Mouse (Mus musculus) heart, embryonic 12.5 days (tissue): ENCODE data around the gene Tex45. TPM values are rescaled to one million over a fixed set of nuclear protein-coding genes. Genes with fewer than 3 reads are reported as not detected.
A peak's percentile ranks its signal among the peaks of the same experiment; 100 is the strongest.

Source experiments
- ATAC-seq: fragments of 200-750 bp; cut with Nextera tagmentation; 2 replicates; pipeline ENCODE4 v1.8.0; 2017; ENCODE audit warnings: moderate TSS enrichment, moderate library complexity; ENCODE audit not compliant: insufficient number of reproducible peaks, low FRiP score
- H3K27ac ChIP-seq: fragments of 300-500 bp; sonication (generic); 2 replicates; pipeline ENCODE4 v1.5.1; 2016; ENCODE audit warnings: mild to moderate bottlenecking, moderate library complexity; ENCODE audit not compliant: poor library complexity, severe bottlenecking
- H3K27me3 ChIP-seq: fragments of 300-500 bp; sonication (generic); replicated peaks from 2 replicates; pipeline ENCODE4 v1.6.1; 2016; ENCODE audit warnings: mild to moderate bottlenecking, moderate library complexity
- H3K36me3 ChIP-seq: fragments of 300-500 bp; sonication (generic); 2 replicates; pipeline ENCODE4 v1.6.1; 2016; ENCODE audit warnings: mild to moderate bottlenecking, moderate library complexity
- H3K4me1 ChIP-seq: fragments of 300-500 bp; sonication (generic); replicated peaks from 2 replicates; pipeline ENCODE4 v1.6.1; 2016; ENCODE audit warnings: mild to moderate bottlenecking
- H3K4me2 ChIP-seq: fragments of 300-500 bp; sonication (generic); 2 replicates; pipeline ENCODE4 v1.6.1; 2016; ENCODE audit warnings: mild to moderate bottlenecking, moderate library complexity
- H3K4me3 ChIP-seq: fragments of 300-500 bp; sonication (generic); 2 replicates; pipeline ENCODE4 v1.5.1; 2016; ENCODE audit warnings: mild to moderate bottlenecking
- H3K9ac ChIP-seq: fragments of 300-500 bp; sonication (generic); 2 replicates; pipeline ENCODE4 v1.6.1; 2016; ENCODE audit warnings: mild to moderate bottlenecking, moderate library complexity
- H3K9me3 ChIP-seq: fragments of 300-500 bp; sonication (generic); replicated peaks from 2 replicates; pipeline ENCODE4 v1.6.1; 2016; ENCODE audit warnings: mild to moderate bottlenecking, moderate library complexity
- WGBS: fragments of 180-500 bp; shearing (Covaris S2); methylation state at CpG from one replicate; pipeline ENCODE4 v1.1.7; 2016; 5-methylcytosine and 5-hydroxymethylcytosine counted together
- polyA plus RNA-seq: library from polyadenylated mRNA; unstranded; fragments of >200 nt; fragmentation: Nextera tagmentation; extraction: Ambion mirVana; gene quantifications from 2 replicates; pipeline ENCODE4 v1.2.1, GENCODE M21; 2016

The Tex45 gene
- polyA plus RNA-seq, 1 experiment from 2014 or later, result not detected

GRCm38 (mm10) chr8:3463248-3463647 lies 7.4 kb upstream of the Tex45 start:
- H3K36me3 ChIP-seq, result peaks cover 13% of the 10 kb centered on the region; the same call in 1 of the 2 replicates
- 72% methylated on average over 2 of the region's 2 CpGs for WGBS
- no peaks in the 10 kb centered on the region for H3K27me3 ChIP-seq
- 0 out of 2 replicates have a peak, but pooled peaks cover 6% of the 10 kb centered on the region for H3K4me1 ChIP-seq
- no peak for ATAC-seq
- no peak overlapping the region for H3K4me2 ChIP-seq
- H3K4me3 ChIP-seq, result no peak overlapping the region
- no peak overlapping the region for H3K9ac ChIP-seq
- H3K27ac ChIP-seq, result no peak overlapping the region
- no peaks in the 10 kb centered on the region for H3K9me3 ChIP-seq

GRCm38 (mm10) chr8:3464309-3464708 lies 6.4 kb upstream of the Tex45 start:
- no peak for ATAC-seq
- 0 out of 2 replicates have a peak, but pooled peaks cover 6% of the 10 kb centered on the region for H3K4me1 ChIP-seq
- H3K9me3 ChIP-seq, result no peaks in the 10 kb centered on the region
- 55% methylated on average over 5 of the region's 5 CpGs for WGBS
- no peak overlapping the region for H3K9ac ChIP-seq
- no peak overlapping the region for H3K4me2 ChIP-seq
- no peak overlapping the region for H3K4me3 ChIP-seq
- no peak overlapping the region for H3K27ac ChIP-seq
- peaks cover 4% of the 10 kb centered on the region; the same call in 1 of the 2 replicates for H3K36me3 ChIP-seq
- H3K27me3 ChIP-seq, result no peaks in the 10 kb centered on the region

- H3K36me3 ChIP-seq, result no peaks in the 10 kb centered on the region
- ATAC-seq, result peak; percentile 95
- no peaks in the 10 kb centered on the region for H3K9me3 ChIP-seq
- 6% methylated on average over 32 of the region's 32 CpGs for WGBS
- H3K4me1 ChIP-seq, result 0 out of 2 replicates have a peak, but pooled peaks cover 6% of the 10 kb centered on the region
- H3K27ac ChIP-seq, result peak within 1 kb of the TSS; percentile 74
- H3K4me2 ChIP-seq, result peak within 1 kb of the TSS; percentile 69
- H3K9ac ChIP-seq, result peak within 1 kb of the TSS; percentile 75
- peak within 1 kb of the TSS; percentile 51 for H3K4me3 ChIP-seq
- no peaks in the 10 kb centered on the region for H3K27me3 ChIP-seq
These were observed 3.4 kb upstream of the Tex45 start, which contains the start of gene Pex11g for GRCm38 (mm10) chr8:3467006-3467885. Gene Pex11g (minus strand): TSS chr8:3467680.

- H3K4me1 ChIP-seq, result 0 out of 2 replicates have a peak, but pooled peaks cover 6% of the 10 kb centered on the region
- H3K27me3 ChIP-seq, result no peaks in the 10 kb centered on the region
- H3K9ac ChIP-seq, result peak overlapping the region; percentile 75
- H3K36me3 ChIP-seq, result no peaks in the 10 kb centered on the region
- peak overlapping the region; percentile 69 for H3K4me2 ChIP-seq
- H3K9me3 ChIP-seq, result no peaks in the 10 kb centered on the region
- peak overlapping the region; percentile 74; the same call in 1 of the 2 replicates for H3K27ac ChIP-seq
- peak overlapping the region; percentile 51 for H3K4me3 ChIP-seq
- no peak for ATAC-seq
- 53% methylated on average over 9 of the region's 9 CpGs for WGBS
These were observed 2.6 kb upstream of the Tex45 start for GRCm38 (mm10) chr8:3467886-3468545.

GRCm38 (mm10) chr8:3468838-3469237 lies 1.8 kb upstream of the Tex45 start:
- Histone ChIP-seq H3K27ac (no peak overlapping the region), H3K4me2 (no peak overlapping the region), H3K4me1 (0 out of 2 replicates have a peak, but pooled peaks cover 6% of the 10 kb centered on the region), H3K9ac (no peak overlapping the region), H3K9me3 (no peaks in the 10 kb centered on the region), H3K27me3 (no peaks in the 10 kb centered on the region), H3K36me3 (no peaks in the 10 kb centered on the region), H3K4me3 (no peak overlapping the region)
- ATAC-seq, result no peak
- 94% methylated on average over 1 of the region's 1 CpGs for WGBS

- no peak for ATAC-seq
- Histone ChIP-seq H3K4me3 (peak overlapping the region; percentile 34), H3K4me2 (peak overlapping the region; percentile 68), H3K9ac (peak overlapping the region; percentile 12; the same call in 1 of the 2 replicates), H3K9me3 (no peaks in the 10 kb centered on the region), H3K27ac (no peak overlapping the region), H3K27me3 (peaks cover 11% of the 10 kb centered on the region; the same call in 1 of the 2 replicates), H3K4me1 (peaks cover 2% of the 10 kb centered on the region; the same call in 1 of the 2 replicates), H3K36me3 (no peaks in the 10 kb centered on the region)
- 21% methylated on average over 37 of the region's 37 CpGs for WGBS
These were observed 5.2 kb downstream of the Tex45 start for GRCm38 (mm10) chr8:3475715-3476429.

GRCm38 (mm10) chr8:3480221-3480785 lies 9.6 kb downstream of the Tex45 start:
- Histone ChIP-seq H3K9me3 (no peaks in the 10 kb centered on the region), H3K27me3 (peaks cover 11% of the 10 kb centered on the region; the same call in 1 of the 2 replicates), H3K9ac (no peak overlapping the region), H3K4me3 (no peak overlapping the region), H3K27ac (no peak overlapping the region), H3K36me3 (no peaks in the 10 kb centered on the region), H3K4me2 (no peak overlapping the region), H3K4me1 (peaks cover 2% of the 10 kb centered on the region; the same call in 1 of the 2 replicates)
- no peak for ATAC-seq
- 48% methylated on average over 4 of the region's 4 CpGs for WGBS

- H3K4me1 ChIP-seq, result no peaks in the 10 kb centered on the region; the same call in 1 of the 2 replicates
- peaks cover 6% of the 10 kb centered on the region; the same call in 1 of the 2 replicates for H3K27me3 ChIP-seq
- ATAC-seq, result no peak
- H3K4me3 ChIP-seq, result no peak overlapping the region
- 59% methylated on average over 5 of the region's 5 CpGs for WGBS
- H3K36me3 ChIP-seq, result no peaks in the 10 kb centered on the region
- no peaks in the 10 kb centered on the region for H3K9me3 ChIP-seq
- H3K27ac ChIP-seq, result no peak overlapping the region
- H3K4me2 ChIP-seq, result no peak overlapping the region
- H3K9ac ChIP-seq, result no peak overlapping the region
These were observed 10.9 kb downstream of the Tex45 start for GRCm38 (mm10) chr8:3481605-3482004.

- ATAC-seq, result no peak
- H3K4me2 ChIP-seq, result no peak overlapping the region
- WGBS, result 78% methylated on average over 22 of the region's 22 CpGs
- no peak overlapping the region for H3K27ac ChIP-seq
- H3K9me3 ChIP-seq, result no peaks in the 10 kb centered on the region
- H3K9ac ChIP-seq, result no peak overlapping the region
- no peaks in the 10 kb centered on the region; the same call in 1 of the 2 replicates for H3K4me1 ChIP-seq
- H3K36me3 ChIP-seq, result no peaks in the 10 kb centered on the region
- no peak overlapping the region for H3K4me3 ChIP-seq
- H3K27me3 ChIP-seq, result peaks cover 5% of the 10 kb centered on the region; the same call in 1 of the 2 replicates
These were observed 11.6 kb downstream of the Tex45 start for GRCm38 (mm10) chr8:3482240-3482740.

- ATAC-seq, result no peak
- no peaks in the 10 kb centered on the region for H3K36me3 ChIP-seq
- no peak overlapping the region for H3K4me3 ChIP-seq
- no peaks in the 10 kb centered on the region for H3K27me3 ChIP-seq
- H3K4me2 ChIP-seq, result no peak overlapping the region
- no peak overlapping the region for H3K27ac ChIP-seq
- H3K9ac ChIP-seq, result no peak overlapping the region
- no peaks in the 10 kb centered on the region for H3K9me3 ChIP-seq
- no peaks in the 10 kb centered on the region; the same call in 1 of the 2 replicates for H3K4me1 ChIP-seq
- WGBS, result 58% methylated on average over 7 of the region's 7 CpGs
These were observed 12.9 kb downstream of the Tex45 start for GRCm38 (mm10) chr8:3483546-3483945.
